Mouse (Mus musculus) cerebellum, adult 11 months (tissue): ENCODE data around the gene Gsto2.
A peak's percentile ranks its signal among the peaks of the same experiment; 100 is the strongest.
"Not testable (repeated sequence)": the region's sequence is repeated elsewhere in the genome, so short reads cannot be mapped to it uniquely, and the experiment has no call there.

Experiments used
- DNase-seq: peaks from one replicate; pipeline ENCODE4 v3.0.0; 2022

The Gsto2 gene

DNA sequence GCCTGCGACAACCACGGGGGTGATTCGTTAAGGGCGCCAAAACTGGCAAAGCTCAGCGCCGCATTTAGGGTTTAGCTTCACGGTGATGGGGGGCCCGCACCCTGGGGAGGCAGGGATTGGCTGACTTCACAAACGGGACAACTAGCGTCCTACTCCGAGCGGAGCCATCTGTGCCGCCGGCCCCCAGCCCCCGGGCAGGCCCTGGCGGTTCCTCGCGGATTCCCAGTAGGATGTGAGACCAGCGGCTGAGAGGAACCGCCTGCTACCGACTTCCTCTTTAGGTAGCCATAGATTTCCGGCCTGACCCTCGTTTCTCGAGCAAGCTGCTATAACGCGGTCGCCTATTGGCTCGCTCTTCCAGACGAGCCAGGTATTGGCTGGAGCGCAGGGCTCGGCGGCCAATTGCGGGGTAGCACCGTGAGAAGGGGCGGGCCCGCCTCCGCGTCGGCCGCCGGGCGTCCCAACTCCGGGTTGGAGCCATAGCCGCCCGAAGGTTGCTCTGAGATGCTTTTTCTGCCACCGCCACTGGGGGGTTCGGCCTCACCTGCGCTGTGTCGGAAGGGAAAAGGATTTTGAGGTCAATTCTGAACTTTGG lies at the start of gene Gsto2:
TSS of gene Gsto2 (plus strand) at position 182 of the 595 bp plus-strand sequence.
- peak; percentile 93 for DNase-seq

DNA sequence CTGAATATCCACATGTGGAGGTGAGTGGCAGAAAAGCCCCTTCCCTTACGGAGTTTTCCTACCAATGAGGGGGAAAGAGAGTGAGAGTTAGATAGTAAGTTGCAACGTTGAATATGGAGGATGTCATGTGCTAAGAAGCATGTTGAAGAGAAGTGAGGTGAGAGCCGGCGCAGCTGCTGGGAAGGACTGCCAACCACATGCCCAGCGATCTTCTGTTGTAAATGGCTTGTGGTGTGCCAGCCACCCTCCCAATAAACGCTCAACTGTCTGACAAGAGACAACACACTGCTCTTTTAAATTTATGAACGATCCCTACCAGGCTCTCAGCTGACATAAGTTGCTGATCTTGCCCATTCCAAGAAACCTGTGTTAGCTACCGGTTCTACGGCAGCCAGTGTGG lies 47.6 kb upstream of the Gsto2 start:
- DNase-seq = no peak

DNA sequence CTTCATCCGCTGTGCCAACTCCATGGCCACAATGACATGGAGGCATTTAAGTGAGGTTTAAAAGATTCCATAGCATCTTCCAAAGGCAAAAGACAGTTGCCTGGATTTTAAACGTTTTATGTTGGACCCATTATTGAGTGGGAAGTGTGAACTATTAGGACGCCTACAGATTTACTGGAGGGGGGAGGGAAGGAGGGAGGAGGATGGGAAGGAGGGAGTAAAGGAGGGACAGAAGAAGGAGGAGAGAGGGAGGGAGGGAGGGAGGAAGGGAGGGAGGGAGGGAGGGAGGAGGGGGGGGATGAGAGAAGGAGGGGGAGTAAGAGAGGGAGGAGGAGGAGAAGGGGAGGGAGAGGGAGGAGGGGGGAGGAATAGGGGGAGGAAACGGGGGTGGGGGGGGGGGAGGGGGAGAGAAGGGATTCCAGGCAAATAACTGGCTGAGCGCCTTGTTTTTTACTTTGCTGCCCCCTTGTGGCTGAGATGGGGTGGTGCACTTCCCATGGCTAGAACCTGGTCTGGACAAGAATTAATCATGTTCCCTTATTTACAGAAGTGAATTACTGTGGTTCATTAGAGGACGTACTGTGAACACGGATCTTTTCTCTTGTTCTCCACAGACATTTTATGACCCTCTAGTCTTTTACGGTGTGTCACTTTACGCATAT lies 44.4 kb upstream of the Gsto2 start:
- DNase-seq = peak; percentile 55

DNA sequence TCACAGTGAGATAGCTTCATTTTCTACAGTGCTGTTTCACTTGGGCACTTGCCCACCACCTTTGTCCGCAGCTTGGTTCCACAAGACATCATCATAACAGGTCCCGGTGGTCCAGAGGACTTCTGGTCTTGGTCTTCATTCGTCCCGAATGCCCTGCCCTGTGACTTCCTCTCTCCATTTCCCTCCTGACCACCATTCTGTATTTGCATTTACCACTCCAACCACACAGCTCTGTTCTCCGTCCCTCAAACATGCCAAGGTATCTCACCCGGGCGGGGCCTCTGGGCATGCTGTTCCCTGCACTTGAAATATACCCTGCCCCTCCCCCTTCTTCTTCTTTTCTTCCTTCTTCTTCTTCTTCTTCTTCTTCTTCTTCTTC lies 43.9 kb upstream of the Gsto2 start:
- no peak for DNase-seq

DNA sequence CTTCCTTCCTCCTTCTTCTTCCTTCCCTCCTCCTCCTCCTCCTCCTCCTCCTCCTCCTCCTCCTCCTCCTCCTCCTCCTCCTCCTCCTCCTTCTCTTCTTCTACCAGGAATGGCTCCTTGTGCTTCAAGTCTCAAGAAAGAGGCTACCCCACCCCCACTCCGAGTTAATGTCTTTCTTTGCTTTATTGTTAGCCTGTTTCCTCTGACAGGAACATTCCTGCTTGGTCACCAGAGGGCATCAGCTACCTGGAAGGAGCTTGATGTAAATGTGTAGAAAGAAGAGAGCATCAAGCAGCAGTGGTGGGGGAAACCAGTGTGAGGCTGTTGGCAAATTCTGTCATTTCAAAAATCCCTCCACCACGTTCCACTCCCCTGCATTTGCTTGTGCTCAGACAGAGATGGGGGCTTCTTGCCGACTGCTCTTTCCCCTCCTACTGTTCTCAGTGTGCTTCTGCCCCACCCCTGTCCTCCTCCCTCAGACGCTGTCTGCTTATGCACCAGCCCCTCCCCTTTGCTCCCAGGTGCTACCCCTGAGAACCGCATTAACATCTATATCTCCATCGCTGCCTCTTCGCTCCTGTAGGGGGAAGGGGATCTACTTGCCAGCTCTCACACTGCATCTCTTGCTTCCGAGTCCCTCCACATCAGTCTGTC lies 43.1 kb upstream of the Gsto2 start:
- DNase-seq = no peak

DNA sequence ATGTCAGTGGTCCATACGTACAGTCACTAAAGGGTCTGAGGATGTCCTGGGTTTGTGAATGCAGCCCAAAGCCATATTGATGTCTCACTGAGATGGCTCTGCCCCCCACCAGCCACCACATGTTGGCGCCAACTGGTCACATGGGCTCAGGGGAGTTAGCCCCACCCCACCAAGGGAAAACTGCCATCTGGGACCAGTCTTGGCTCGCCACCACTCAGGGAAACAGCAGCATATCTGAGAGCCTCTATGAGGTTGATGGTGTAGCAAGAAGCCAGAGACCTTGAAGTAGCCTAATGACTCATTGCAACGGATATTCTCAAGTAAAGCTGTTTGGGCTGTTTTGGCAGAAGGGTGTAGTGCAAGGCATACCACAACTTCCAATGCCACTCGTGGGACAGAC lies 41.3 kb upstream of the Gsto2 start:
- no peak for DNase-seq

DNA sequence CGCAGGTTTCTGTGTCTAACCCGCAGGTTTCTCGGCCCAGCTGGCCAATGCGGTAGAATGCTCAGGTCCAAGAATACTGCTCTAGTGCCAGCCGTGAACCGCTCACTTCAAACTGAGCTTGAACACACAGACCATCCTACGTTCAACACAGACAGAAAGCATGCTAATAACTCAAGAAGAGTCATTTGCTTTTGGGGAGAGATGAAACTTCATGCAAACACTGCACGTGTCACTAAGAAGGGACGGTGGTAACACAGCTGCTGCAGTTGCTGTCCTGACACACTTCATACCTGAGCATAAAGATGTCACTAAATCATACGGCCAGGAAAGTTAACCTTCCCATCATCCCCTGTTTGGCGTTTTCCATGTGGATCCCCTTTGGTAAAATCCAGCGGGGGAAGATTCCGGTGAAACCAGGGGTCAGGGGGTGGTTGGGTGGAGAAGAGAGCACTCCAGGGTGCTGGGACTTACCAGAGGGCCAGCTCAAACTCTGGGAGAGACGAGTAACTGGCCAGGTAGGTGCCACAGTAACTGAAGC lies 35.4 kb upstream of the Gsto2 start:
- no peak for DNase-seq

DNA sequence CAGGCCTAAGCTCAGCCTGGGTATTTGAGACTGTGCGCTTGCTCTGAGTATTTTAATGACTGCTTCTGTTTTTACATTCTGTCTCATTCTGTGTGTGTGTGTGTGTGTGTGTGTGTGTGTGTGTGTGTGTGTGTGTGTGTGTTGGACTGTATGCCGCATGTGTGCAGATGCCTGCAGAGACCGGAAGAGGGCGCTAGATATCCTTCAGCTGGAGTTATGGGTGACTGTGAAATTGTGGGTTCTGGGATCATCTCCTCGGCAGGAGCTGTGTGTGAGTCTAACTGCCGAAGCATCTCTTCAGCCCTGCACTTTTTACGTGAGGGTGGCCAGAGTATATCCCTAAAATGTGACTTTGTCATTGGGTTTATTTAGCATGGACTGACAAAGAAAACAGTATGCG lies 34.2 kb upstream of the Gsto2 start:
- no peak for DNase-seq

DNA sequence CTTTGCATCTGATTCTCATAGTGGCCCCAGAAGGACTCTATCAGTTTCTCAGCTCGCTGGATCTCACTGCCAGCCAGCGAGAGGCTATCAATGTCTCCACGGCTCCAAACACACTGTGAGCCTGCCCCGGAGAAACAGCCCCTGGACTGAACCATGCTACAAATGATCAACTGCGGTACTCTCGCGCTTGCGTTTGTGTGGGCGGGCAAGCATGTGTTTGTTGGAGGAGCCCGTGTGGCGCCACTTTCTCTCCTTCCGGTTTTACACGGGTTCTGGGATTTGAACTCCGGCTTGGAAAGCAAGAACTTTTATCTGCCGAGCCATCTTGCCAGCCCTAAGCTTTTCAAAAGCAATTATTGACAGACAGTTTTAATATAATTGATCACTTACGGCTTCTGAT lies 33.0 kb upstream of the Gsto2 start:
- no peak for DNase-seq

DNA sequence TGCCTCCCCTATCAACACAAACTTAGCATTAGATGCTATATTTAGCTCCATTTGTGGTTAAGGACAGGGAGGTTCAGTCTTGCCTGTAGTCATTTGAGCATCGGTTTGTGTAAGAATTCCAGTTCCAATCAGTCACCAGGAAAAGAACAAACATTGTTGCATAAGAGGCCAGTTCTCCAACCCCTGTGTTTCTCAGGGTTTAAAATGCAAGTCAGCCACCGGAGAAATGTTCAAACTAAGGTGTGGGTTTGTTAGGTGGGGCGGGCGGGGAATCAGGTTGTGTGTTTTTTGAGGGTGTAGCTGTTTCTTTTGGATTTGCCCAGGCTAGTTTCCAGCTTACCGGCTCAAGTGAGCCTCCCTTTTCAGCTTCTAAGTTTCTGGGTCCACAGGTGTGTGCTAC lies 30.7 kb upstream of the Gsto2 start:
- no peak for DNase-seq

DNA sequence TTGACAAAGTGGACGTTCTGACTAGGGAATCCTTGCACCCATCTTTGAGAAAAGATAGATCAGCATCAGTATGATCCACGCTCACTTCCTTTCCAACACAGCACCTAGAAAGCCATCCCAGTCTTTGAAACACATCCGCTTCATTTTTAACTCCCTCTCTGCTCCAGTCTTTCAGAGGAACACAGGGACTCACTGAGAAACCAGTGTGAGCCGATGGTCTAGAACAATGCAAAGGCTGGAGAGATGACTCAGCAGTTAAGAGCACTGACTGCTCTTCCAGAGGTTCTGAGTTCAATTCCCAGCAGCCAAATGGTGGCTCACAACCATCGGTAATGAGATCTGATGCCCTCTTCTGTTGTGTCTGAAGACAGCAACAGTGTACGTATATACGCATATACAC lies 29.6 kb upstream of the Gsto2 start:
- no peak for DNase-seq

DNA sequence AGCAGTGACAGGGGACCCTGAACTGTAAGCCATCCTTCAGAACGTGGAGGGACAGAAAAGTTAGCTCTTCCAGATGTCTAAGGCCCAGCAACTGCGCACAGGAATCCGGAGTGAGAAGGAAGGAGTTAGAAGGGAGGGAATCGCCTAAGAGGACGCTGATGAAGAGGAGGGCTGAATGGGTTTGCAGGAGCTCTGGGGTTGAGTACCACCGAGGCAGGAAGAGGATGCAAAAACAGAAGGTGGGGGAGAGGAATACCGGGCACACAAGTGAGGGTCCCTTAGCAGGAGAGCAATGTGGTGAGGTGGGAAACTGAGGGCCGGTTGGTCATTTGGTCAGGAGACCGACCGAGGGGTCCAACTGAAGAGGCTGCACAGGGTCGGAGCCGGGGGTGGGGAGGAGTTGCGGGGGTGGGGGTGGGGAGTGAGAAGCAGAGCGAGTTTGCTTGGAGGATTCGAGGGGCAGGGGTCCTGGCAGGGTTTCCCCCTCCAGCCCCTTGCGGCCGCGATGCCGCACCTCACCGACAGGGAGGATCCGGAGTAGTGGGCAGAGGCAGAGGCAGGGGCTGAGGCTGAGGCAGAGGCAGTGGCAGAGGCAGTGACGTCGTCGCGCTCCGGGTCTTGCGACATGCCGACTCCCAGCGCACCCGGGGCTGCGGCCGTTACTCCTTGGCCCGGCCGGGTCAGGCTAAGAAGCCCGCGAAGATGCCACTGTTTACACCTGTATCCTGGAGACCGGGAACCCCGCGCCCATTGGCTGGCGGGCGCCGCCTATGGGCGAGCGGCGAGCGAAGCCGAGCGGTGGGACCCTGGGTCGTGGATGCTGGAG lies 28.4 kb upstream of the Gsto2 start:
- DNase-seq = peak; percentile 17

DNA sequence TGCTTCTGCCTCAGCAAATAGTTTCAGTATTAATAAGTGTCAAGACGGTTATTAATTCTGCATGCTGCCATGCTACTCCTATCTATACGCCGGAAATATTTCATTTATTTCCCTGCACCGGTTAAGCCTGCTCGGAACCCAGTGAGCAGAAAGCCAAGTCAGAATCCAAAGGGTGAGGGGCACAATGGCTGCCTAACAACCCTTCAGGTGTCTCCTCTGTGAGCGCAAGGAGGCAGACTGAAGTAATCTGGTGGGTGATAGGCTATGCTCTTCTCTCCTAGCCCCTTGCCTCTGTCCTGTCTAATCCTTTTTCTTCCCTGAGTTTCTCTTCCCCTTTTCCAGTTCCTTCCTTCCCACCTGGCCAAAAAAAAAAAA lies 27.8 kb upstream of the Gsto2 start:
- DNase-seq = no peak

DNA sequence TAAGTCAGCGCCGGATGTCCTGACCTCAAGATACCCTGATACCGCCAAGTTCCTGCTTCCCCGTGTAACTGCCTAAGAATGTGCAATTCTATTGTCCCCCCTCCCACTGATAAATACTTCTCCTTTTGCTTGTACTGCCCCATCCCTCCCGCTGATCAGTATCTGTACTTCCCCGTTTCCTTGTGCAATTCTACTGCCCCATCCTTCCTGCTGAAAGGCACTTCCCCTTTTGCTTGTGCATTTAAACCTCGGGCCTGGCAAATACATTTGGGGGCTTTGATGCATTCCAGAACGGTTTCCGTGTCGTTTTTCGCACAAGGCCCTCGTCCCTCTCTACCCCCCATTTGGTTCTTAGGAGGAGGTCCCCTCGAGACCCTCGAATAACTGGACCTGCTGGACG lies 24.1 kb upstream of the Gsto2 start:
- DNase-seq = not testable (repeated sequence)

DNA sequence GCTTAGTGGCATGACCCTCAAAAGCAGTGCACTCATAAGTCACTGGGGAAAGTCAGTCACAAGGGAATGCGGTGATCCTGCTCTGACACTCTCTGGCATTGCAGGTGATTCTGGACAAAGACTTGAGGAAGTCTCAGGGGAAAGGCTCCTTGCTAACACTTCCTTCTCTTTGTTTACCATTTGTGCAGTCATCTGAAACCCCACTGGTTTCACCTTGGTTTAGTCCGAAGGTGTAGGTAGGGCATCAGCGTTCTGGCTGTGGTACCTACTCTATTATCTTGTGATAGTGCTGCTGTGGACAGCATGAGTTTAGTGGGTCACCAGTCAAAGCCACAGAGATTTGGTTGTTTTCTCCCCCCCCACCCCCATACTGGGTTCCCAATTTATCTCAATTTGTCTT lies 15.6 kb upstream of the Gsto2 start:
- DNase-seq = no peak

DNA sequence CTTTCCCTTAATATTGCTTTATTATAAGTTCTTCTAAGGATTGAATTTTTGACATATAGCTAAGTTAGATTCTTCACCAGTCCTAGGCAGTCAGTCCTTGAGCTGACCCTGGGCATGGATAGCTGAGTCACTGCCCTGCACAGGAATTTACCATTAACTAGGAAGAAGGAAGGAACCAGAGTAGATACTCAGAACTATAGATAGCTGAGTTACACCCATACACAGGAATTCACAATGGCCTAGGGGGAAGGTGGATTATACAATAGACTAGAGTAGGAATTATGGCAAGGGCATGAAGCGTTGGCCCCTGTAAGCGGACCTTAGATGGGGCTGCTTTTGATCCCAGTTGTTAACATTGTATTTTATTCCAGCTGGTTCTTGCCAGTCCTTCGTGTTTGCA lies 13.2 kb upstream of the Gsto2 start:
- not testable (repeated sequence) for DNase-seq

DNA sequence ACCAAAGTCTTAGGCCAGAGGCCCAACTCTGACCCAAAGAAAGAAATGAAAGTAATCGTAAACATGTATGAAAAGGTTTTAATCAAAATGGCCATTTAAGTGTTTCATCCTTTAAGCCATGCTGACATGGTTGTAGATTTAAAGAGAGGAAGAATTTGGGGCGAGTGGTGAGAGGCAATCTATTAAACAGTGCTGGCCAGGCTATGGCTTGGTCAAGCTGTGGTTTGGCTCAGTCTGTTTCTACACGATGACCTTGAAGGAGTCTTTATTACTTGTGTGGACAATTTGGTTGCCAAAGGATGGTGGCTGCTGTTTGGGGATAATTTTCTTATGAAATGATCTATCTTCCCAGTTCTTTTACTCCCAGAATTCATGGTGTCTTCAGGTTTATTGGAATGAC lies 12.3 kb upstream of the Gsto2 start:
- DNase-seq = no peak

DNA sequence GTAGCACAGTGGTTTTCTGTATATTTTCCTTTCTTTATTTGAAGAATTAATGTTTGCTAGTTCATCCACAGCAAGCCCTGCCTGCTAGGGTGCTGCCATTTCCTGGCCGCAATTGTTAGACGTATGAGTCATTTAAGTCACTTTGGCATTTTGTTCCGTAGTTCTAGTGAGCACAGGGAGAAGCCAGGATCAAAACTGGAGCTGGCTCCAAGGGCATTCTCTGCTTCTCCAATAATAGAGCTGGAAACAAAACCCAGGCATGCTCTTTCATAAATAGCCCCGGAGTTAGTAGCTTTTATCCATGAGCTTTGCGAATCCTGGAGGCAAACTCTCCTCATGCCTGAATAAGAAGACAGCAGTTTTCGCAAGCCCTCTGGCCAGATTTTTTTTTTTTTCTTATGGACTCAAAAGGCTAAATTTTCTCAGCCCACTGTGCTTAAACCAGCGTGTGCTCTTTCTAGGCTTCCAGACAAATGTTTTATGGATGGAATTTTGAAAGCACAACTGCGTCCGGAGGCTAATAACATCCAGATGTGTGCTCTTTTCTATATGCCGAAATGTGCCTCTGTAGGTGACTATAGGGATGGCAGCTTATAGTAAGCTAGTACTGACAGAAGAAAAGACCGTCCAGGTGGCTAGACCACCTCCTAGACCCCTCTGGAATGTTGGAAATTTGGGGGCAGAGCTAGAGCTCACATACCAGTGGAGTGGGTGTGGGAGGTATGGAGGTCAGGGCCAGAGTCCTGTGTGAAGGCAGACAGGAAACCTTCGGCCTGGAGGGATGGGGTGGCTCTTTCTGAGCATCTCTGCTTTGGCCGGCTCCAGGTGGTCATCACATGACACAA lies 11.2 kb upstream of the Gsto2 start:
- no peak for DNase-seq

DNA sequence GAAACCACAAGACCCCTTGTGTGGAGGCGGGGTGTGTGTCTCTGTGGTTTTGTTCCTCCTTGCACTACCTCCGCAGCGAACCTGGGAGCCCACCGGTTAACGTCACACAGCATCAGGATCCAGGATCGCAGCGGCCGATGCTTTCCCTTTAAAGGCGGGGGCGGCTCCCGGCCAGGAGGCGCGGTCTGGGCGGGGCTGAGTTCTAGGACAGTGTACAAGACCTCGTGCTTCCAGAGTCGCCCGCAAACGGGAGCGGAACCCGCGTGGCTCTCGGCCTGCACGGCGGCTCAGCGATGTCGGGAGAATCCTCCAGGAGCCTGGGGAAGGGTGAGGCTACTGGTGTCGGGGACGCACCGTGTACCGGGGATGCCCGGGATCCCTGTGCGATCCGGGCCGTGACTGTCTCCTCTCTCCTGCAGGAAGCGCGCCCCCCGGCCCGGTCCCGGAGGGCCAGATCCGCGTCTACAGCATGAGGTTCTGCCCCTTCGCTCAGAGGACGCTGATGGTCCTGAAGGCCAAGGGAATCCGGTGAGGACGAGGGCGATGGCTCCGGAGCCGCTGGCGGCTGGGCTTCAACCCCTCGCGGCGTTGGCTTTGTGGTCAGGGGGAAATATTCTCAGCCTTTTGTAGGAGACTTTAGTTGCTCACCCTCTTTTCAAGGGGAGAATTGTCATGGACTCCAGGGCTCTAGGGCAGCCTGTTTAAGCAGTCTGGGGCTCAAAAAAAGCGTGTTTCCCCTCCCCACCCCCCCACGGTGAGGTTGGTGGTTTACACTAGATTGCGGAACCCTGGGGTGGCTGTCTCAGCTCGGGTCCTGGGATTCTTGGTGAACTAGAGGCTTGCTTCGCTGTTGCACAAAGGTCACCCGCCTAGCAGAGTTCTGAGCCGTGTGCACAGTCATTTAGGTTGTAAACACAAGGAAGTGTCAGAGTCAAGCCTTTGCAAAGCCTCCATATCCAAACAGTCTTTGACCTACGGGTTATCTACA lies 10.2 kb upstream of the Gsto2 start, which contains the start of gene Gsto1:
TSS of gene Gsto1 (plus strand) at position 175 of the 988 bp plus-strand sequence.
- DNase-seq = peak; percentile 84

DNA sequence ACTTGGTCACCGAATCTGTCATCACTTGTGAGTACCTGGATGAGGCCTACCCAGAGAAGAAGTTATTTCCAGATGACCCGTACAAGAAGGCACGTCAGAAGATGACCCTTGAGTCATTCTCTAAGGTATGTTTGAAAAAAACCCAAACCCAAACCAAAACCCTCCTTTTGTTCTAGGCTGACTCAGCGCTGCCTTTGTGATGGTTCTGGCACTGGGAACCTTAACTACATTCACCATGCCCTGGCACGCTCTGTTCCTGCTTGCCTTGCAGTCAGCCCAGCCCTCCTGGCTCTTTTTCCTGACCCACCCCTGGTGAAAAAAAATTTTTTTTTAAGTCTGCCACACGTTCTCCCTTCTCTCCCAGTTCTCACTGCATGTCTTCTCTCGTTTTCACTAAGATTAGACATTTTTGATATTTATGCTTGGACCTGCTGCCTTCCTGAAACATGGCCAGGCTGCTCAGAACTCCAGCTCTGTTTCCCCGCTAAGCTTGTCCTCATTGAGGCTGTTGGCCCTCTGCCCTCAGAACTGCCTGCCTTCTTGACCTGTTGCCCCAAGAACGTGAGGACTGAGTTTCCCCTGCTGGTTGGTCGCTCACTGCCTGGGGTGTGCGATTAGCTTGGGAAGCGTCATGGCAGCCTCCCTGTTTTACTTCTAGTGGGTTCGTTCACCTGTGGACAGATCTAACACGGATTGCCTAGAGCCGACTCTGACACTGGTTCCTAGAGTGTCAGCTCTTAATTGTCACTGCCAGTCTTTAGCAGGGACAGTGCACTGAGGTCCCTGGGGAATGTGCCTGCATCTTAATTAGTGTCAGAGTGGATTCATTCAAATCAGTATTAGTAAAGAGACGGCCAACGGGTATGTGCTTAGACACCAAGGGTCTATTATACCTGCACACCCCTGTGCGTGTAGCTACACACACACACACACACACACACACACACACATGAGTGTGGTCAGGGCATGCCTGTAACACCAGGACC lies 7.1 kb upstream of the Gsto2 start:
- no peak for DNase-seq
